Mouse (Mus musculus) lung, postnatal 0 days (tissue): Measurements from ENCODE around the gene Fbxo3.

ENCODE experiments used
- CTCF ChIP-seq: IDR thresholded peaks from 2 replicates; pipeline ENCODE4 v1.5.1; 2016; ENCODE audit warnings: antibody characterized with exemption, mild to moderate bottlenecking
- EP300 ChIP-seq: IDR thresholded peaks from 2 replicates; pipeline ENCODE4 v1.6.1; 2016; ENCODE audit warnings: antibody characterized with exemption, mild to moderate bottlenecking, control low read depth

DNA sequence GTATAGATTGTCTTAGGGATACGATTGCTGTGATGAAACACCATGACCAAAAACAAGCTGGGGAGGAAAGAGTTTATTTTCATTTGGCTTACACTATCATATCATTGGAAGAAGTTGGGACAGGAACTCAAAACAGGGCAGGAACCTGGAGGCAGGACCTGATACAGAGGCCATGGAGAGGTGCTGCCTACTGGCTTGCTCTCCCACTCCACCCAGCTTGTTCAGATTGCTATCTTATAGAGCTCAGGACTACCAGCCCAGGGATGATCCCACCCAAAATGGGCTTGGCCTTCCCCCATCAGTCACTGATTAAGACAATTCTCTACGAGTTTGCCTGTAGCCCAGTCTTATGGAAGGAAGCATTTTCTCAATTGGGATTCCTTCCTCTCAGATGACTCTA is 36.6 kb downstream of the Fbxo3 start:
- no peak for TF ChIP-seq CTCF
- no peak for TF ChIP-seq EP300
